Mouse (Mus musculus): ENCODE measurements around the gene Als2cl. TPM values are rescaled to one million over a fixed set of nuclear protein-coding genes. Genes with fewer than 3 reads are reported as not detected.
A peak's percentile ranks its signal among the peaks of the same experiment; 100 is the strongest.

The Als2cl gene
- total and polyA plus RNA-seq, 2 experiments from 2014 or later = 1.2 to 9.0 TPM

DNA sequence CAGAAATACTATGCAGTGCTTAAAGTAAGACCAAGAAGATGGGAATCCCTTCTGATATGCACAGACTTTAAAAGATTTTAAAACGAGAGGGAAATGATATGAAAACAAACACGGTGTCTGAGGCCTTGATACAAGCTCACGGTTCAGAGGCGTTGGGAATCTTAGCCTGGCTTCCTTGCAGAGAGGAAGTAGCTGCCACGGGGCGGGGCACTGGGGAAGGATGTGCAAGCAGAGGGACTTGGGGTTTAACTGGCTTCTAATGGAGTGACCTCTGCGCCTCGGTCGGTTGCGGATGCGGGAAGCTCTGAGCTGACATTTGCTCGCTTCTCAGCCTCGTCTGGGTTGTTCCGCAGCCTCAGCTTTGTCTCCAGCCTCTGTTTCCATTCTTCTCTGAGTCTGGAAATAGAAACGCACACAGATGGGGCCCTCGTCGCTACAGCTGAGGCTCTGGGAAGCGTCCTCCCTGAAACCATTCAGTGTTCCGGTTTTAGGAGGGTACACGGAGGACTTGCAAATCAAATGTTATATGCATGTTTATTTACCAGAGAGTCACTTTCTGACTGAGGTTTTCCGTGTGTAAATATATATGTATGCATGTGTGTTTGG is 35.1 kb downstream of the Als2cl start:
- Histone ChIP-seq H3K4me1 (ENCODE audit: insufficient read depth, low read length) (no peaks in the 10 kb centered on the region), H3K9ac (replicated peaks; ENCODE audit: low read length, poor library complexity, severe bottlenecking) (no peak overlapping the region), H3K27me3 (ENCODE audit: insufficient read depth, low read length) (no peaks in the 10 kb centered on the region), H3K4me3 (ENCODE audit: low read depth, low read length) (no peak overlapping the region), H3K36me3 (ENCODE audit: insufficient read depth, low read length) (no peaks in the 10 kb centered on the region), H3K4me2 (ENCODE audit: low read depth, low read length, poor library complexity, severe bottlenecking) (no peak overlapping the region), H3K9me3 (ENCODE audit: low read length) (no peaks in the 10 kb centered on the region), H3K27ac (ENCODE audit: low read depth, low read length) (no peak overlapping the region)
- no peak for TF ChIP-seq CTCF (IDR thresholded peaks at IDR 0.05)
- ATAC-seq (ENCODE audit: low FRiP score) = no peak
- 62% methylated on average over 21 of the region's 21 CpGs for WGBS
- no peak for DNase-seq (ENCODE audit: low spot score)

DNA sequence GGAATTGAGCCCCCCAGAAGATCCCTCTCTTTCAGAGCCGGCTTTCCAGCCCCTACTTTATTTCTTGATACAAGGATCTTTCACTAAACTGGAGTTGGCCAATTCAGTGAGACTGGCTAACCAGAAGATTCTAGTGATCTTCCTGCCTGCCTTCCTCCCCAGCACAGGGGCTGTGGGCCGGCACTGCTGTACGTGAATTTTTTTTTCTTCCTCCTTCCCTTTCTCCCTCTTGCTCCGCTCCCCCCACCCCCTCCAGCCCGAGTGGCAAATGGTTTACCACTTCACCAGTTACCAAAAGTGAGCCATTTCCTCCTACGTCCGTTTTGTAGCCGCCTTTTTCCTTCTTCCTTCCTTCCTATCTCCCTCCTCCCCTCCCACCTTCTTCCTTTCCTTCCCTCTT is 35.8 kb downstream of the Als2cl start:
- WGBS = 79% methylated on average over 8 of the region's 8 CpGs
- H3K27me3 ChIP-seq (ENCODE audit: insufficient read depth, low read length) = no peaks in the 10 kb centered on the region

DNA sequence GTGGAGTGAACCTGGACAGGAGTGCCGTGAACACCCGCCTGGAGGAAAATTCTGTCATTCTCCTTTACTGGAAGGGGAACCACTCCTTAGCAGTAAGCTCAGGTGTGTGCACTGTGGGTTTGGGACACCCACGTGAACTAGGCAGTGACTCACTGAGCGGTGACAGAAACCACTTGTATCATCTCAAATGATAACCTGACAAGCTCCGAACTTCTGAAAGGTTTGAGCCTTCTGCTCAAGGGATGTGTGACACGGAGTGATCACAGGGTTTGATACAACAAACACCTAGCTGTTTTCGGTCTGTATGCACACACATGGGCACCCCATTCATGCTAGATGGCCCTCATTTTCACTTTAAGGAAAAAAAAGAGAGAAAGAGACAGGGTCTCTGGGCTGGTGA is 37.1 kb downstream of the Als2cl start, which contains the start of gene Fam240a:
Gene Fam240a (minus strand): TSS at position 76 of the 400 bp plus-strand sequence.
- Histone ChIP-seq H3K9me3 (ENCODE audit: low read length) (no peaks in the 10 kb centered on the region), H3K9ac (replicated peaks; ENCODE audit: low read length, poor library complexity, severe bottlenecking) (no peak within 1 kb of the TSS), H3K4me1 (ENCODE audit: insufficient read depth, low read length) (no peaks in the 10 kb centered on the region), H3K4me2 (ENCODE audit: low read depth, low read length, poor library complexity, severe bottlenecking) (no peak within 1 kb of the TSS), H3K27ac (ENCODE audit: low read depth, low read length) (no peak within 1 kb of the TSS), H3K4me3 (ENCODE audit: low read depth, low read length) (no peak within 1 kb of the TSS), H3K27me3 (ENCODE audit: insufficient read depth, low read length) (no peaks in the 10 kb centered on the region), H3K36me3 (ENCODE audit: insufficient read depth, low read length) (no peaks in the 10 kb centered on the region)
- no peak for ATAC-seq (ENCODE audit: low FRiP score)
- TF ChIP-seq CTCF (IDR thresholded peaks at IDR 0.05) = no peak
- 93% methylated on average over 7 of the region's 7 CpGs for WGBS
- DNase-seq (ENCODE audit: low spot score) = no peak

More for the DNA sequence above, 35.8 kb downstream of the Als2cl start:
- TF ChIP-seq CTCF (IDR thresholded peaks at IDR 0.05) = no peak
- Histone ChIP-seq H3K9me3 (ENCODE audit: low read length) (no peaks in the 10 kb centered on the region), H3K9ac (replicated peaks; ENCODE audit: low read length, poor library complexity, severe bottlenecking) (no peak overlapping the region), H3K4me1 (ENCODE audit: insufficient read depth, low read length) (no peaks in the 10 kb centered on the region), H3K36me3 (ENCODE audit: insufficient read depth, low read length) (no peaks in the 10 kb centered on the region), H3K4me3 (ENCODE audit: low read depth, low read length) (no peak overlapping the region), H3K27ac (ENCODE audit: low read depth, low read length) (no peak overlapping the region), H3K4me2 (ENCODE audit: low read depth, low read length, poor library complexity, severe bottlenecking) (no peak overlapping the region)
- ATAC-seq (ENCODE audit: low FRiP score) (no peak), DNase-seq (ENCODE audit: low spot score) (no peak)

DNA sequence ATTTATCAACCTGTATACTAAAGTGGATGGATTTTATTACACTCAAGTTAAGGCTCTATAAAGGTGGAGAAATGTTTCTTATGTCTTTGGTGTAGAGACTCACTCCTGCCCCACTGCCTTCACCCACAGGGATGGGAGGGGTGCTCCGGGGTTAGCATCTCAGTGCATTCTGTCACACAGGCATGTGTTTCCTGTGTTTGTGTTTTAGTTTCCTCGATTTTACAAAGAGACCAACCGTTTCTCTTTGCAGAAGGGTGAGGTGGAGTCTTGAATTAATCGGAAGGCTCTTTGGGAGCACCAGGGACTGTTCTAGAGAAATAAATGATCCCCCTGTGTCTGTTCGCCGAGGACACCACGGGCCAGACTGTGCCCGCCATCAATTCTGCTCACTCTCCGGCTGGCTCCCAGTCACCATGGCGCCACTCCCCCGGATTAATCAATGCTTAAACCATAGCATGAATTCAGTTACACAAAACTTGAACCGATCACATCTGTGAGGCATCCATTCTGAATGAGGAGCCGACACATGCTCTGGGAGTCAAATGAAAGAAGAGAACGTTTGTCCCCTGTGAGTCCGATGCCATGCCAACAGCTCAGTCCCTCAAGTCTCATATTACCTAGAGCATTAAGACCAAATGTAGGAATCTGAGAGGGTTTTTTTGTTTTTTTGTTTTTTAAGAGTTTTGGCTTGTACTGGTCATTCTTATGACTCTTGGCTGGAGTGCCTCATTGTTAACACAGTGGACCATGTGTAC is 41.2 kb downstream of the Als2cl start:
- Histone ChIP-seq H3K27me3 (ENCODE audit: insufficient read depth, low read length) (no peaks in the 10 kb centered on the region), H3K27ac (ENCODE audit: low read depth, low read length) (no peak overlapping the region), H3K9ac (replicated peaks; ENCODE audit: low read length, poor library complexity, severe bottlenecking) (no peak overlapping the region), H3K4me1 (ENCODE audit: insufficient read depth, low read length) (no peaks in the 10 kb centered on the region), H3K9me3 (ENCODE audit: low read length) (no peaks in the 10 kb centered on the region), H3K4me3 (ENCODE audit: low read depth, low read length) (no peak overlapping the region), H3K4me2 (ENCODE audit: low read depth, low read length, poor library complexity, severe bottlenecking) (no peak overlapping the region), H3K36me3 (ENCODE audit: insufficient read depth, low read length) (no peaks in the 10 kb centered on the region)
- ATAC-seq (ENCODE audit: low FRiP score) (no peak), DNase-seq (ENCODE audit: low spot score) (no peak)
- WGBS = 48% methylated on average over 15 of the region's 15 CpGs
- TF ChIP-seq CTCF (IDR thresholded peaks at IDR 0.05) = no peak

DNA sequence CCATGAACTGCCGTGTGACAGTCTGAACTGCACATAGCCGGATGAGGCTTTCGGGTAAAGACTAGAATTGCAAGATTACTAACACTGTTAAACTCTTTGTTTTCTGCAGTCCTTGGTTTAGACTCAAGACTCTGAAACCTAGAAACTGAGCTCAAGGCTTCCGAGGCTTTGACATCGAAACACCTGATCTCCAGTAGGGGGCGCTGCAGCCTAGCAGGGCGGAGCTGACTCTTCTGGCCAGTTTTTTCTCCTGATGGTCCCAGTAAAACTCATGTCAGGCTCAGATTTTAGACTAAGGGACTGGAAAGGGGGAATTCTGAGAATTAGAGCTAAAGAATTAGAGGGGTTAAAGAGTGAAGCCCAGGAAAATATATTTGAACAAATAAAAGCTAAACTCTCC is 43.1 kb downstream of the Als2cl start:
- peak; percentile 86 for DNase-seq (ENCODE audit: low spot score)
- TF ChIP-seq CTCF (IDR thresholded peaks at IDR 0.05) = peak; percentile 92
- H3K27me3 ChIP-seq (ENCODE audit: insufficient read depth, low read length) = no peaks in the 10 kb centered on the region

DNA sequence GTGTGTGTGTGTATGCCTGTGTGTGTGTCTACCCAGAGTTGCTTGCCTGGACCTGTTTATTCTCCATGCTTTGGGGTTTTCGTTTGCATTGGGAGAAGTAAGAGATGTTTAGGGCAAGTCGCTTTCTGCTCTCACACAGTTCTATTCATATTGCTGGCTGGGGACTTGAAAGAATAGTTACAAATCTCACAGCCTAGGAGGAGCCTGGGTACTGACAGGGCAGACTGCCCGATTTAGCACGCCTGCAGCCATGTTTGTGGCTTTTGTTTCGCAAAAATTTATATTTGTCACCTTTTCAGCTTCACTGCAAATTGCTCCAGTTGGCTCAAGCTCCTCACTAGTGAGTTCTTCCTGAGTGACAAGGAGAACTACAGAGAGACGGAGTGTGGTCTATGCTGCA is 51.9 kb downstream of the Als2cl start:
- no peak overlapping the region for H3K4me2 ChIP-seq (ENCODE audit: low read depth, low read length, poor library complexity, severe bottlenecking)
- DNase-seq (ENCODE audit: low spot score) (peak; percentile 41), ATAC-seq (ENCODE audit: low FRiP score) (no peak)
- TF ChIP-seq CTCF (IDR thresholded peaks at IDR 0.05) = no peak
- no peak overlapping the region for H3K27ac ChIP-seq (ENCODE audit: low read depth, low read length)
- H3K27me3 ChIP-seq (ENCODE audit: insufficient read depth, low read length) = no peaks in the 10 kb centered on the region
- 0 out of 2 replicates have a peak, but pooled peaks cover 3% of the 10 kb centered on the region for H3K4me1 ChIP-seq (ENCODE audit: insufficient read depth, low read length)
- H3K9me3 ChIP-seq (ENCODE audit: low read length) = no peaks in the 10 kb centered on the region
- H3K36me3 ChIP-seq (ENCODE audit: insufficient read depth, low read length) = no peaks in the 10 kb centered on the region
- WGBS = 61% methylated on average over 6 of the region's 6 CpGs
- H3K9ac ChIP-seq (replicated peaks; ENCODE audit: low read length, poor library complexity, severe bottlenecking) = no peak overlapping the region
- H3K4me3 ChIP-seq (ENCODE audit: low read depth, low read length) = no peak overlapping the region

More for the DNA sequence above, 43.1 kb downstream of the Als2cl start:
- Histone ChIP-seq H3K36me3 (ENCODE audit: insufficient read depth, low read length) (no peaks in the 10 kb centered on the region), H3K27ac (ENCODE audit: low read depth, low read length) (no peak overlapping the region), H3K4me2 (ENCODE audit: low read depth, low read length, poor library complexity, severe bottlenecking) (no peak overlapping the region), H3K4me1 (ENCODE audit: insufficient read depth, low read length) (no peaks in the 10 kb centered on the region), H3K4me3 (ENCODE audit: low read depth, low read length) (no peak overlapping the region), H3K9ac (replicated peaks; ENCODE audit: low read length, poor library complexity, severe bottlenecking) (no peak overlapping the region), H3K9me3 (ENCODE audit: low read length) (no peaks in the 10 kb centered on the region)
- no peak for ATAC-seq (ENCODE audit: low FRiP score)
- whole genome bisulfite sequencing = 23% methylated on average over 7 of the region's 7 CpGs
